Mouse (Mus musculus) layer of hippocampus, adult 9-11 months (tissue): Measurements from ENCODE around the gene Prm3.

ENCODE experiments used
- DNase-seq: peaks from one replicate; pipeline ENCODE4 v3.0.0; 2022

Gene Prm3

GRCm38 (mm10) chr16:10796034-10796433 is 5.3 kb upstream of the Prm3 start, which contains the start of gene Prm2:
Prm2 (minus strand) TSS chr16:10796134.
- DNase-seq = no peak

GRCm38 (mm10) chr16:10788866-10789265 is 1.8 kb downstream of the Prm3 start:
- no peak for DNase-seq

GRCm38 (mm10) chr16:10788271-10788670 is 2.4 kb downstream of the Prm3 start, which contains the start of gene Tnp2:
Tnp2 (minus strand) TSS chr16:10788660.
- no peak for DNase-seq

GRCm38 (mm10) chr16:10787548-10788058 is 3.1 kb downstream of the Prm3 start:
- no peak for DNase-seq

GRCm38 (mm10) chr16:10786782-10787547 is 3.7 kb downstream of the Prm3 start:
- no peak for DNase-seq

GRCm38 (mm10) chr16:10786288-10786687 is 4.4 kb downstream of the Prm3 start:
- DNase-seq = peak; percentile 80

- peak; percentile 84 for DNase-seq
Observed at GRCm38 (mm10) chr16:10785371-10786231, 5.1 kb downstream of the Prm3 start, which contains the start of gene Socs1. Socs1 (minus strand) TSS chr16:10785536.

- peak; percentile 80 for DNase-seq
Observed at GRCm38 (mm10) chr16:10784793-10785370, 5.8 kb downstream of the Prm3 start.

GRCm38 (mm10) chr16:10783883-10784792 is 6.6 kb downstream of the Prm3 start:
- no peak for DNase-seq

GRCm38 (mm10) chr16:10783451-10783850 is 7.3 kb downstream of the Prm3 start:
- DNase-seq = no peak

GRCm38 (mm10) chr16:10783152-10783434 is 7.6 kb downstream of the Prm3 start:
- DNase-seq = no peak

GRCm38 (mm10) chr16:10782377-10783151 is 8.2 kb downstream of the Prm3 start:
- no peak for DNase-seq

GRCm38 (mm10) chr16:10781862-10782371 is 8.8 kb downstream of the Prm3 start:
- DNase-seq = no peak

- no peak for DNase-seq
Observed at GRCm38 (mm10) chr16:10780631-10781120, 10.0 kb downstream of the Prm3 start.

GRCm38 (mm10) chr16:10777579-10778160 is 13.0 kb downstream of the Prm3 start:
- DNase-seq = no peak

GRCm38 (mm10) chr16:10776322-10776721 is 14.4 kb downstream of the Prm3 start:
- DNase-seq = no peak

GRCm38 (mm10) chr16:10774726-10775125 is 16.0 kb downstream of the Prm3 start:
- no peak for DNase-seq

- no peak for DNase-seq
Observed at GRCm38 (mm10) chr16:10773543-10773942, 17.2 kb downstream of the Prm3 start.

- no peak for DNase-seq
Observed at GRCm38 (mm10) chr16:10771769-10772510, 18.8 kb downstream of the Prm3 start.
